Mouse (Mus musculus) yolk sac, embryonic 10.5 days (tissue): ENCODE results near the gene Usp25.

Source experiments
- DNase-seq: peaks from one replicate; pipeline ENCODE4 v3.0.0-alpha.2; 2017; ENCODE audit warnings: low spot score

Usp25 gene

GRCm38 (mm10) chr16:77013427-77014320 lies at the start of gene Usp25:
Gene Usp25 (plus strand): TSS chr16:77013706.
- peak; percentile 94 for DNase-seq

GRCm38 (mm10) chr16:76967593-76968275 lies 45.8 kb upstream of the Usp25 start:
- no peak for DNase-seq

- DNase-seq, result no peak
Observed at GRCm38 (mm10) chr16:76971211-76971610, 42.3 kb upstream of the Usp25 start.

GRCm38 (mm10) chr16:76976787-76977430 lies 36.6 kb upstream of the Usp25 start:
- no peak for DNase-seq

GRCm38 (mm10) chr16:76983696-76984095 lies 29.8 kb upstream of the Usp25 start:
- no peak for DNase-seq

- DNase-seq, result no peak
Observed at GRCm38 (mm10) chr16:76987711-76988110, 25.8 kb upstream of the Usp25 start.

- no peak for DNase-seq
Observed at GRCm38 (mm10) chr16:77003900-77004299, 9.6 kb upstream of the Usp25 start.

GRCm38 (mm10) chr16:77009173-77009572 lies 4.3 kb upstream of the Usp25 start:
- no peak for DNase-seq

- DNase-seq, result peak; percentile 50
Observed at GRCm38 (mm10) chr16:77014321-77015211, 1.1 kb downstream of the Usp25 start.

GRCm38 (mm10) chr16:77015380-77016346 lies 2.2 kb downstream of the Usp25 start:
- no peak for DNase-seq

GRCm38 (mm10) chr16:77017931-77018330 lies 4.4 kb downstream of the Usp25 start:
- no peak for DNase-seq

GRCm38 (mm10) chr16:77020190-77020589 lies 6.7 kb downstream of the Usp25 start:
- DNase-seq, result no peak

- no peak for DNase-seq
Observed at GRCm38 (mm10) chr16:77023627-77024379, 10.3 kb downstream of the Usp25 start.

- no peak for DNase-seq
Observed at GRCm38 (mm10) chr16:77026099-77026498, 12.6 kb downstream of the Usp25 start.

- DNase-seq, result no peak
Observed at GRCm38 (mm10) chr16:77026933-77027332, 13.4 kb downstream of the Usp25 start.

GRCm38 (mm10) chr16:77027976-77028686 lies 14.6 kb downstream of the Usp25 start:
- no peak for DNase-seq

GRCm38 (mm10) chr16:77028687-77029417 lies 15.3 kb downstream of the Usp25 start:
- no peak for DNase-seq

GRCm38 (mm10) chr16:77030435-77030834 lies 16.9 kb downstream of the Usp25 start:
- no peak for DNase-seq
